Mouse (Mus musculus) lung, postnatal 0 days (tissue): ENCODE results near the gene Scmh1. TPM values are rescaled to one million over a fixed set of nuclear protein-coding genes. Genes with fewer than 3 reads are reported as not detected.

Source experiments
- ATAC-seq: fragments of 200-750 bp; cut with Nextera tagmentation; 2 replicates; pipeline ENCODE4 v1.8.0; 2017; ENCODE audit warnings: moderate library complexity
- DNase-seq: peaks from one replicate; pipeline ENCODE4 v3.0.0-alpha.2; 2016; ENCODE audit warnings: low spot score
- H3K27ac ChIP-seq: fragments of 300-500 bp; sonication (generic); 2 replicates; pipeline ENCODE4 v1.5.1; 2014; ENCODE audit warnings: antibody characterized with exemption, mild to moderate bottlenecking, low read length, mixed read lengths
- H3K27me3 ChIP-seq: fragments of 300-500 bp; sonication (generic); replicated peaks from 2 replicates; pipeline ENCODE4 v1.6.1; 2014; ENCODE audit warnings: low read length, mixed read lengths; ENCODE audit not compliant: insufficient read depth
- H3K36me3 ChIP-seq: fragments of 300-500 bp; sonication (generic); 2 replicates; pipeline ENCODE4 v1.6.1; 2014; ENCODE audit warnings: low read length, mixed read lengths; ENCODE audit not compliant: insufficient read depth
- H3K4me1 ChIP-seq: fragments of 300-500 bp; sonication (generic); 2 replicates; pipeline ENCODE4 v1.6.1; 2014; ENCODE audit warnings: antibody characterized with exemption, low read depth, low read length, mixed read lengths; ENCODE audit not compliant: insufficient read depth
- H3K4me2 ChIP-seq: fragments of 300-500 bp; sonication (generic); replicated peaks from 2 replicates; pipeline ENCODE4 v1.6.1; 2014; ENCODE audit warnings: low read depth, mild to moderate bottlenecking, low read length, moderate library complexity, mixed read lengths
- H3K4me3 ChIP-seq: fragments of 300-500 bp; sonication (generic); 2 replicates; pipeline ENCODE4 v1.5.1; 2014; ENCODE audit warnings: low read depth, low read length
- H3K9ac ChIP-seq: fragments of 300-500 bp; sonication (generic); replicated peaks from 2 replicates; pipeline ENCODE4 v1.6.1; 2014; ENCODE audit warnings: low read depth, mild to moderate bottlenecking
- H3K9me3 ChIP-seq: fragments of 300-500 bp; sonication (generic); 2 replicates; pipeline ENCODE4 v1.6.1; 2016; ENCODE audit warnings: low read length, mixed read lengths
- CTCF ChIP-seq: IDR thresholded peaks from 2 replicates; pipeline ENCODE4 v1.5.1; 2016; ENCODE audit warnings: antibody characterized with exemption, mild to moderate bottlenecking
- EP300 ChIP-seq: IDR thresholded peaks from 2 replicates; pipeline ENCODE4 v1.6.1; 2016; ENCODE audit warnings: antibody characterized with exemption, mild to moderate bottlenecking, control low read depth
- WGBS: fragments of 180-500 bp; shearing (Covaris S2); extraction: QIAGEN DNeasy Blood & Tissue Kit; methylation state at CpG from one replicate; pipeline ENCODE4 v1.1.7; 2014; 5-methylcytosine and 5-hydroxymethylcytosine counted together
- polyA plus RNA-seq: library from polyadenylated mRNA; unstranded; fragments of >200 nt; fragmentation: Nextera tagmentation; extraction: Ambion mirVana; gene quantifications from 2 replicates; pipeline ENCODE4 v1.2.1, GENCODE M21; 2015

The Scmh1 gene
- polyA plus RNA-seq, 1 experiment from 2014 or later = 26.1 TPM

DNA sequence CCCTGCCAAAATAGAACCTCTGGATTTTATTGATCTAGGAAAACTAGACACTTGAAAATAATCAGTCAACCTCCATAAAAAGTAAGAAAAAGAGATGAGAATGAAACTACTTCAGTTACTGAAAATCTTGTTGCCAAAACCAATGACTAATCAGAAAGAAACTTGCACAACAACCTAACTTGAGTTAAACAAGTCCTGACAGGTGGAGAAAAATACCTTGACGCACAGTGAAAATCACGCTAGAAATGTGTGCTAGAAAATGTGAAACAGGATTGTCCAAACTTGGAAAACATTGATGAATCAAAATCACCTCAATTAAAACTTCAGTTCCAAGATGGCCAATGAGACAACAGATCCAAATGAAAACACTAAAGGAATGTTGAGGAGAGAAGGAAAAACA, 67.9 kb downstream of the Scmh1 start:
- 84% methylated on average over 2 of the region's 2 CpGs for WGBS
- no peaks in the 10 kb centered on the region for H3K27me3 ChIP-seq
- DNase-seq = no peak
- no peak for ATAC-seq
- no peak overlapping the region for H3K4me3 ChIP-seq
- H3K9me3 ChIP-seq = no peaks in the 10 kb centered on the region
- no peaks in the 10 kb centered on the region for H3K4me1 ChIP-seq
- TF ChIP-seq EP300 = no peak
- no peak for TF ChIP-seq CTCF
- H3K4me2 ChIP-seq = no peak overlapping the region
- H3K9ac ChIP-seq = no peak overlapping the region
- no peak overlapping the region for H3K27ac ChIP-seq
- H3K36me3 ChIP-seq = peaks cover 8% of the 10 kb centered on the region; the same call in 1 of the 2 replicates

DNA sequence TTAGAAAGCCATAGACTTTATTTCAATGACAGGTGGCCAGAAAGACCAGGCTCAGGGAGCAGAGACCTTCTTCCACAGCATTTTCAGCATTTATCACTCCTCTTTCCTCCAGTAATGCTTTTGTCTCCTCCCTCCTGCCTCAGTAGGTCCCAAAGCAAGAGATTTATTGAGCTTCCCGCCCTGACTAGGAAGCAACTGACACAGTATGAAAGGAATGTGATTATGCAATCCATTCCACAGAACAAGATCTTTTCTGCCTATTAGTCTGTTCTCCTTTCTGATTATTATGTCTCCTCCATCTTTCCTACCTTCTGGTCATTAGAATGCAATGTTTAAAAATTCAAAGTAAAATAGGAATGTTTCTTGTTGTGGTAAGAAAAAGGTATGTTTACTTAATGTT, 82.6 kb downstream of the Scmh1 start:
- no peaks in the 10 kb centered on the region for H3K36me3 ChIP-seq
- H3K4me1 ChIP-seq = no peaks in the 10 kb centered on the region
- no peak overlapping the region for H3K4me3 ChIP-seq
- DNase-seq (peak; percentile 50), ATAC-seq (no peak; the same call in 1 of the 2 replicates)
- no peak overlapping the region for H3K4me2 ChIP-seq
- H3K9ac ChIP-seq = no peak overlapping the region
- no peaks in the 10 kb centered on the region for H3K27me3 ChIP-seq
- 19% methylated on average over 1 of the region's 1 CpGs for WGBS
- TF ChIP-seq CTCF (no peak), EP300 (no peak)
- H3K9me3 ChIP-seq = no peaks in the 10 kb centered on the region
- no peak overlapping the region for H3K27ac ChIP-seq

DNA sequence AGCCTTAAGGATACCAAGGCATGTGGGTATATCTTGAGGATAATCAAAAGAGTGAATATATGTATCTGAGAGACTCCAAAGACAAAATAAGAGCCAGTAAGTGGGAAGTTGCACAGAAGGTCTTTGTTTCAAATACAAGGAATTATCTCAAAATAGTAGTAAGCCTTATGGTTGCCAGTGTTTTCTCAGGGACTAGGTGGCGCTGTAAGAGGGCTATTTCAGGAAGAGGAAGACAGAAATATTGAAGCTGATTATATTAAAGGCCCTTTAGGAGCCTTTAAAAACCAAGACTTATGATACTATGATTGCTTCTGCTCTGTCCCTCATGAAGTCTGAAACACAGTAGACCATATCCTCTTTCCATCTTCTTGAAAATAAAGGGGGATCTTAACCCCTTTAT, 101.9 kb downstream of the Scmh1 start:
- WGBS = 89% methylated on average over 1 of the region's 1 CpGs
- H3K9me3 ChIP-seq = no peaks in the 10 kb centered on the region; the same call in 1 of the 2 replicates
- ATAC-seq = no peak
- H3K27me3 ChIP-seq = no peaks in the 10 kb centered on the region
- H3K27ac ChIP-seq = no peak overlapping the region
- no peaks in the 10 kb centered on the region for H3K4me1 ChIP-seq
- no peak overlapping the region for H3K4me3 ChIP-seq
- DNase-seq = no peak
- no peak overlapping the region for H3K9ac ChIP-seq
- peak; percentile 18; the same call in 1 of the 2 replicates for TF ChIP-seq CTCF
- TF ChIP-seq EP300 = no peak
- peaks cover 23% of the 10 kb centered on the region; the same call in 1 of the 2 replicates for H3K36me3 ChIP-seq
- no peak overlapping the region for H3K4me2 ChIP-seq

DNA sequence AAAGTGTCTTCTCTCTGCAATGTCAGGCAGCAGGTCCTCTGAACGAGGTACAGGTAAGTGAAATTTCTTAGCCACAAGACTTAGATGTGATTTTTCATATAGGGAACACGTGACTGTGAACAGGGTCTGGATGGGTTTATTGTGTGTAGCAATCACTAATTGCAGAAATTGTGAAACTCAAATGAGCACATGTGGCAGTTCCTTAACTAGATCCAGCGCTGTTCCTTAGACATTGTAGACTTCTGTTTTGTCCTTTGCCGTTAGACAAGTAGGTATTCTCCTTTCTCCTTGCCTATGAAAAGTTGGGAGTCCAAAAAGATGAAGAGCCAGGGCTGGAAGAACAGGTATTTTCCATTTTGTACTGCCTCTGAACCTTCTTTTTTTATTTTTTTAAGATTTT, 106.1 kb downstream of the Scmh1 start:
- Histone ChIP-seq H3K27me3 (no peaks in the 10 kb centered on the region), H3K27ac (no peak overlapping the region), H3K4me2 (no peak overlapping the region), H3K9me3 (no peaks in the 10 kb centered on the region; the same call in 1 of the 2 replicates), H3K4me1 (no peaks in the 10 kb centered on the region), H3K4me3 (no peak overlapping the region), H3K9ac (no peak overlapping the region), H3K36me3 (peaks cover 18% of the 10 kb centered on the region; the same call in 1 of the 2 replicates)
- WGBS = 94% methylated on average over 4 of the region's 4 CpGs
- ATAC-seq (no peak), DNase-seq (no peak)
- no peak for TF ChIP-seq EP300
- no peak for TF ChIP-seq CTCF

DNA sequence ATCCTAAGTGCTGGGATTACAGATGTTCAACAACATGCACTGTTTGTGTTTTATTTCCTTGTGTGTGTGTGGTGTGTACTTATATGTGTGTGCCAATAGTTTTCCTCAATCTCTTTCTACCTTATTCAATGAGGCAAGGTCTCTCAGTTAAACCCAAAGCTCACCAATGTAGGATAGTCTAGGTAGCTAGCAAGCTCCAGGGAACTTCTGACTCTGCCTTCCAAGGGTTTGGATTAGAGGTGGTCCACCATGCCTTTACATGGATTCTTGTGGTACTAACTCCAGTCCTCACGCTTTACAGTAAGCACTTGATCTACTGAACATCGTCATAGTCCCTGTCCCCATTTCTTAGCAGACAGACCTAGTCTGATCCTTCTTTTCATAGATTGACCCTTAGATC, 109.3 kb downstream of the Scmh1 start:
- Histone ChIP-seq H3K9me3 (no peaks in the 10 kb centered on the region; the same call in 1 of the 2 replicates), H3K36me3 (peaks cover 6% of the 10 kb centered on the region; the same call in 1 of the 2 replicates), H3K9ac (no peak overlapping the region), H3K27me3 (no peaks in the 10 kb centered on the region), H3K4me3 (no peak overlapping the region), H3K4me1 (no peaks in the 10 kb centered on the region; the same call in 1 of the 2 replicates), H3K27ac (no peak overlapping the region), H3K4me2 (no peak overlapping the region)
- no peak for TF ChIP-seq EP300
- no peak for TF ChIP-seq CTCF
- ATAC-seq = no peak
- WGBS = 97% methylated on average over 2 of the region's 2 CpGs
- no peak for DNase-seq

DNA sequence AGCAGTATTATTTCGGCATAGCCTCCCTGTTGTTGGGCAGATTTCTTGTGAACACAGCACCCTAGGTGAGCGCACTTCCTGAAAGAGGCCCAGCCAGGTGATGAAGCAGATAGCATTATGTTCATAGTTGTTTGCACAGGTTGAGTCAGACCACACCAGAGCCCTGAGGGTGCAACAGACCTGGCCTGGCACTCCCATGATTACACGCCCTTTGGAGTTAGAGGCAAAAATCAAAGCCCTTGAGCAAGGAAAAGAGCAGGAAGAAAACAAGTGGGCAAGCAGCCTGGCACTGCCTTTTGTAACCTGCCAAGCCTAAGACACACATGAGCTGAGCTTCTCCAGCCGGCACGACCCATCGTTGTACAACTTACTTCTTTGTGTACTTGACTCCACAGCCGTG, 111.4 kb downstream of the Scmh1 start:
- Histone ChIP-seq H3K27ac (peak overlapping the region; percentile 70), H3K4me3 (no peak overlapping the region), H3K4me1 (no peaks in the 10 kb centered on the region; the same call in 1 of the 2 replicates), H3K27me3 (no peaks in the 10 kb centered on the region), H3K9me3 (no peaks in the 10 kb centered on the region), H3K36me3 (peaks cover 4% of the 10 kb centered on the region; the same call in 1 of the 2 replicates), H3K4me2 (no peak overlapping the region), H3K9ac (no peak overlapping the region)
- 0 out of 2 replicates have a peak, but pooled peaks have one; percentile 35 for TF ChIP-seq EP300
- TF ChIP-seq CTCF = no peak
- peak; percentile 91 for ATAC-seq
- peak; percentile 72 for DNase-seq
- 59% methylated on average over 7 of the region's 7 CpGs for WGBS

DNA sequence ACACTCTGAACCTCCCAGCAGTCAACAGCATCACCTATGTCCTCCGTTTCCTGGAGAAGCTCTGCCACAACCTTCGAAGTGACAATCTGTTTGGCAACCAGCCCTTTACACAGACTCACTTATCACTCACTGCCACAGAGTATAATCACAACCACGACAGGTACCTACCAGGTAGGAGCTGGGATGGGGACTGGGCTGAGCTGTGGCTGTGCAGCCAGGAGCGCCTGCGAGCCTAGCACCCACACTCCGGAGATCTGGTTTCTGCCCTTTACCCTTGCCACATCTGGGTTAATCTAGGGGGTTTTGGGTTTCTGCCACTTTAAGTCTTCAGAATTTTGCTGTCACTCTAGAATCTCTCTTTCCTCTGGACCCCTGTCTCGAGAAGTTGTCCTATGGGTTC, 111.8 kb downstream of the Scmh1 start:
- 0 out of 2 replicates have a peak, but pooled peaks have one; percentile 14 for ATAC-seq
- no peak overlapping the region for H3K4me2 ChIP-seq
- 84% methylated on average over 7 of the region's 7 CpGs for WGBS
- DNase-seq = no peak
- H3K27ac ChIP-seq = peak overlapping the region; percentile 70
- H3K9me3 ChIP-seq = no peaks in the 10 kb centered on the region
- no peak for TF ChIP-seq CTCF
- no peak for TF ChIP-seq EP300
- no peaks in the 10 kb centered on the region for H3K27me3 ChIP-seq
- no peaks in the 10 kb centered on the region; the same call in 1 of the 2 replicates for H3K4me1 ChIP-seq
- no peak overlapping the region for H3K4me3 ChIP-seq
- no peak overlapping the region for H3K9ac ChIP-seq
- peaks cover 8% of the 10 kb centered on the region; the same call in 1 of the 2 replicates for H3K36me3 ChIP-seq
